In genomic region chr3:61623954-61624487, GRCm38 (mm10) we compare ENCODE assay signal across 20 mouse cellular contexts.
A peak's percentile ranks its signal among the peaks of the same experiment; 100 is the strongest.
DNase-seq lines count a peak whose midpoint lies in the region; ATAC-seq and TF ChIP-seq lines count a peak whose summit lies in the region.
"Had no signal": no experiment of that assay in that cellular context is flagged by ENCODE, and none has a peak within 500 bp of the region (broad histone marks: within the 10 kb centered on the region; RNA-seq: fewer than 3 reads in every experiment).

No protein-coding gene starts in this region.

- H3K4me2 ChIP-seq in midbrain, embryonic 12.5 days (replicated peaks) = no peak overlapping the region
- H3K4me2 ChIP-seq in midbrain, postnatal 0 days (ENCODE audit: low read depth, low read length, poor library complexity, severe bottlenecking) = no peak overlapping the region
- H3K4me2 ChIP-seq: hindbrain, embryonic 14.5 days; intestine, embryonic 15.5 days had no signal

- TF ChIP-seq POLR2A in brain, embryonic 14.5 days (IDR thresholded peaks at IDR 0.05; ENCODE audit: borderline replicate concordance, extremely low read depth, insufficient read depth, insufficient read length, poor library complexity, severe bottlenecking) = no peak

- peak; percentile 56 for ATAC-seq in midbrain, embryonic 12.5 days (ENCODE audit: low FRiP score, low read depth)
- no peak for ATAC-seq in midbrain, postnatal 0 days (ENCODE audit: low FRiP score)
- ATAC-seq: forebrain, embryonic 14.5 days; intestine, embryonic 15.5 days had no signal

- H3K4me1 ChIP-seq in midbrain, embryonic 12.5 days = no peaks in the 10 kb centered on the region
- no peaks in the 10 kb centered on the region for H3K4me1 ChIP-seq in midbrain, postnatal 0 days (ENCODE audit: insufficient read depth, low read length)
- H3K4me1 ChIP-seq: embryonic facial prominence, embryonic 10.5 days; heart, embryonic 10.5 days; intestine, embryonic 15.5 days had no signal

- H3K9me3 ChIP-seq in midbrain, embryonic 12.5 days = no peaks in the 10 kb centered on the region
- H3K9me3 ChIP-seq in midbrain, postnatal 0 days (ENCODE audit: low read length) = no peaks in the 10 kb centered on the region
- H3K9me3 ChIP-seq: embryonic facial prominence, embryonic 10.5 days; G1E; heart, embryonic 10.5 days; intestine, embryonic 15.5 days had no signal

- no peaks in the 10 kb centered on the region for H3K36me3 ChIP-seq in midbrain, embryonic 12.5 days
- no peaks in the 10 kb centered on the region for H3K36me3 ChIP-seq in midbrain, postnatal 0 days (ENCODE audit: insufficient read depth, low read length)
- H3K36me3 ChIP-seq: embryonic facial prominence, embryonic 10.5 days; G1E; heart, embryonic 10.5 days; intestine, embryonic 15.5 days had no signal

- no peak for TF ChIP-seq CTCF in midbrain, postnatal 0 days (IDR thresholded peaks at IDR 0.05)
- TF ChIP-seq CTCF in brain, embryonic 14.5 days (IDR thresholded peaks at IDR 0.05; ENCODE audit: borderline replicate concordance, extremely low read depth, insufficient read depth, insufficient read length) = no peak

- no peak overlapping the region for H3K9ac ChIP-seq in midbrain, embryonic 12.5 days (replicated peaks)
- H3K9ac ChIP-seq in midbrain, postnatal 0 days (replicated peaks; ENCODE audit: low read length, poor library complexity, severe bottlenecking) = no peak overlapping the region
- H3K9ac ChIP-seq: hindbrain, embryonic 14.5 days; intestine, embryonic 15.5 days had no signal

- peaks cover 4% of the 10 kb centered on the region; the same call in 1 of the 2 replicates for H3K27me3 ChIP-seq in midbrain, embryonic 12.5 days
- no peaks in the 10 kb centered on the region for H3K27me3 ChIP-seq in midbrain, postnatal 0 days (ENCODE audit: insufficient read depth, low read length)
- H3K27me3 ChIP-seq: intestine, embryonic 15.5 days had no signal

- no peak overlapping the region for H3K4me3 ChIP-seq in midbrain, embryonic 12.5 days
- H3K4me3 ChIP-seq in midbrain, postnatal 0 days (ENCODE audit: low read depth, low read length) = no peak overlapping the region
- H3K4me3 ChIP-seq: embryonic facial prominence, embryonic 10.5 days; heart, embryonic 10.5 days; intestine, embryonic 15.5 days had no signal

- 40% methylated on average over 4 of the region's 4 CpGs for WGBS in midbrain, embryonic 12.5 days
- WGBS in midbrain, postnatal 0 days = 39% methylated on average over 4 of the region's 4 CpGs

- DNase-seq in midbrain, postnatal 0 days (ENCODE audit: low spot score) = no peak
- peak; percentile 34 for DNase-seq in brain, embryonic 14.5 days (ENCODE audit: low read depth)
- peak; percentile 16 for DNase-seq in embryo, embryonic 10 days (ENCODE audit: low spot score)
- peak; percentile 21 for DNase-seq in mesoderm, embryonic 11.5 days (ENCODE audit: low read depth, low spot score)
- no peak for DNase-seq in cerebellum, postnatal 10 days
- no peak for DNase-seq in cerebellum, postnatal 36 days
- DNase-seq: adrenal gland, postnatal 10 days; cerebellum, adult 11-12 months; cerebellum, adult 9-10 months; gastrocnemius, postnatal 10 days; heart, adult 18-20 months; heart, postnatal 10 days; heart, postnatal 4 days had no signal

- no peak overlapping the region for H3K27ac ChIP-seq in midbrain, embryonic 12.5 days (replicated peaks)
- H3K27ac ChIP-seq in midbrain, postnatal 0 days (ENCODE audit: low read depth, low read length) = no peak overlapping the region
- H3K27ac ChIP-seq: embryonic facial prominence, embryonic 10.5 days; heart, embryonic 10.5 days; hindbrain, embryonic 14.5 days; intestine, embryonic 15.5 days had no signal

Comparison
In these comparisons a context has a peak if more than half of its experiments do, and no peak if none do; other contexts are left out.
1. DNase-seq: peak in brain, embryonic 14.5 days (single experiment), embryo, embryonic 10 days (single experiment) and mesoderm, embryonic 11.5 days (single experiment); none in midbrain, postnatal 0 days (single experiment), cerebellum, postnatal 10 days (0 of 2) and cerebellum, postnatal 36 days (0 of 2).